Mouse (Mus musculus): ENCODE data around the gene Dyrk1a.

GRCm38 (mm10) chr16:94628976-94629729 is 59.3 kb downstream of the Dyrk1a start:
- TF ChIP-seq CTCF (IDR thresholded peaks at IDR 0.05), result no peak
- TF ChIP-seq EP300 (IDR thresholded peaks at IDR 0.05), result no peak

Data from lung, postnatal 0 days (tissue).